Mouse (Mus musculus) MEL (cell line): ENCODE results near the gene Rassf6.

ENCODE experiments used
- CTCF ChIP-seq, 3 experiments: IDR thresholded peaks in 2 of 3; conservative IDR thresholded peaks in 1 of 3; 2 replicates each; pipeline ENCODE4 v1.5.1; 2011 to 2012; ENCODE audit warnings: low read length in 3 of 3, low read depth in 2 of 3, mild to moderate bottlenecking in 2 of 3, improper control_type of control experiment in 1 of 3, inconsistent platforms in 1 of 3, mixed read lengths in 1 of 3, moderate library complexity in 1 of 3; ENCODE audit not compliant: control insufficient read depth in 1 of 3, insufficient read depth in 1 of 3, poor library complexity in 1 of 3, severe bottlenecking in 1 of 3
- EP300 ChIP-seq, 2 experiments: IDR thresholded peaks; 2 replicates each; pipeline ENCODE4 v1.6.1; 2011; ENCODE audit warnings: improper control_type of control experiment in 2 of 2, low read length in 2 of 2, low read depth in 1 of 2, mild to moderate bottlenecking in 1 of 2
- MAFK ChIP-seq: IDR thresholded peaks from 2 replicates; pipeline ENCODE4 v1.6.1; 2011; ENCODE audit warnings: low read depth, mild to moderate bottlenecking, low read length, improper control_type of control experiment, borderline replicate concordance
- MAX ChIP-seq: IDR thresholded peaks from 2 replicates; pipeline ENCODE4 v1.6.1; 2011; ENCODE audit warnings: low read length, improper control_type of control experiment
- MAZ ChIP-seq: IDR thresholded peaks from 2 replicates; pipeline ENCODE4 v1.6.1; 2012; ENCODE audit warnings: low read depth, mild to moderate bottlenecking, inconsistent platforms, low read length, improper control_type of control experiment
- MEF2A ChIP-seq: IDR thresholded peaks from 2 replicates; pipeline ENCODE4 v1.6.1; 2014; ENCODE audit warnings: low read depth, mild to moderate bottlenecking, inconsistent platforms, low read length, improper control_type of control experiment; ENCODE audit not compliant: poor library complexity, insufficient replicate concordance, severe bottlenecking; ENCODE audit errors: extremely low read depth
- NRF1 ChIP-seq: IDR thresholded peaks from 2 replicates; pipeline ENCODE4 v1.6.1; 2014; ENCODE audit warnings: low read depth, mild to moderate bottlenecking, inconsistent platforms, low read length, improper control_type of control experiment, moderate library complexity; ENCODE audit not compliant: poor library complexity, insufficient read depth, severe bottlenecking
- POLR2A ChIP-seq, 2 experiments: IDR thresholded peaks; 2 replicates each; pipeline ENCODE4 v1.6.1; 2011 to 2012; ENCODE audit warnings: low read length in 2 of 2, mild to moderate bottlenecking in 2 of 2, control low read depth in 1 of 2, improper control_type of control experiment in 1 of 2, low read depth in 1 of 2, moderate library complexity in 1 of 2; ENCODE audit not compliant: control insufficient read depth in 1 of 2, insufficient read depth in 1 of 2, poor library complexity in 1 of 2
- POLR2AphosphoS2 ChIP-seq: IDR thresholded peaks from 2 replicates; pipeline ENCODE4 v1.6.1; 2011; ENCODE audit warnings: low read length, improper control_type of control experiment
- RAD21 ChIP-seq: IDR thresholded peaks from 2 replicates; pipeline ENCODE4 v1.6.1; 2011; ENCODE audit warnings: mild to moderate bottlenecking, low read depth, low read length, improper control_type of control experiment
- UBTF ChIP-seq: IDR thresholded peaks from 2 replicates; pipeline ENCODE4 v1.6.1; 2012; ENCODE audit warnings: low read depth, mild to moderate bottlenecking, inconsistent platforms, low read length, improper control_type of control experiment, moderate library complexity, borderline replicate concordance; ENCODE audit not compliant: insufficient read depth
- USF1 ChIP-seq: IDR thresholded peaks from 2 replicates; pipeline ENCODE4 v1.6.1; 2014; ENCODE audit warnings: low read depth, mild to moderate bottlenecking, inconsistent platforms, low read length, improper control_type of control experiment, moderate library complexity
- ZC3H11A ChIP-seq: IDR thresholded peaks from 2 replicates; pipeline ENCODE4 v1.6.1; 2012; ENCODE audit warnings: low read depth, mild to moderate bottlenecking, inconsistent platforms, low read length, improper control_type of control experiment

GRCm38 (mm10) chr5:90656681-90657080, 16.2 kb upstream of the Rassf6 start:
- TF ChIP-seq ZC3H11A (no peak), RAD21 (no peak), POLR2AphosphoS2 (no peak), EP300 (IDR thresholded peaks at IDR 0.05; ENCODE audit: low read depth in 1 of 2, low read length in 2 of 2) (no peak), UBTF (no peak), CTCF (IDR thresholded peaks at IDR 0.05 in 2 of 3, conservative IDR thresholded peaks at IDR 0.05 in 1 of 3; ENCODE audit: control insufficient read depth in 1 of 3, insufficient read depth in 1 of 3, low read depth in 2 of 3, low read length in 3 of 3, poor library complexity in 1 of 3, severe bottlenecking in 1 of 3) (no peak), MAX (no peak), POLR2A (IDR thresholded peaks at IDR 0.05; ENCODE audit: control insufficient read depth in 1 of 2, insufficient read depth in 1 of 2, low read depth in 1 of 2, low read length in 2 of 2, poor library complexity in 1 of 2) (no peak), MAFK (no peak), USF1 (no peak), MAZ (no peak), NRF1 (no peak), MEF2A (no peak)
